Mouse (Mus musculus) liver, embryonic 12.5 days (tissue): ENCODE measurements around the gene Cd44. TPM values are rescaled to one million over a fixed set of nuclear protein-coding genes. Genes with fewer than 3 reads are reported as not detected.
A peak's percentile ranks its signal among the peaks of the same experiment; 100 is the strongest.

Source experiments
- ATAC-seq: fragments of 200-750 bp; cut with Nextera tagmentation; 2 replicates; pipeline ENCODE4 v1.8.0; 2017; ENCODE audit warnings: moderate number of reproducible peaks, mild to moderate bottlenecking, moderate library complexity
- H3K27ac ChIP-seq: fragments of 300-500 bp; sonication (generic); 2 replicates; pipeline ENCODE4 v1.5.1; 2016; ENCODE audit warnings: mild to moderate bottlenecking
- H3K27me3 ChIP-seq: fragments of 300-500 bp; sonication (generic); replicated peaks from 2 replicates; pipeline ENCODE4 v1.6.1; 2016; ENCODE audit warnings: mild to moderate bottlenecking, moderate library complexity
- H3K36me3 ChIP-seq: fragments of 300-500 bp; sonication (generic); 2 replicates; pipeline ENCODE4 v1.6.1; 2016; ENCODE audit warnings: mild to moderate bottlenecking, moderate library complexity
- H3K4me1 ChIP-seq: fragments of 300-500 bp; sonication (generic); 2 replicates; pipeline ENCODE4 v1.6.1; 2016
- H3K4me2 ChIP-seq: fragments of 300-500 bp; sonication (generic); 2 replicates; pipeline ENCODE4 v1.6.1; 2016; ENCODE audit warnings: mild to moderate bottlenecking, moderate library complexity
- H3K4me3 ChIP-seq: fragments of 300-500 bp; sonication (generic); 2 replicates; pipeline ENCODE4 v1.5.1; 2016; ENCODE audit warnings: mild to moderate bottlenecking, moderate library complexity
- H3K9ac ChIP-seq: fragments of 300-500 bp; sonication (generic); 2 replicates; pipeline ENCODE4 v1.6.1; 2016; ENCODE audit warnings: mild to moderate bottlenecking, moderate library complexity
- H3K9me3 ChIP-seq: fragments of 300-500 bp; sonication (generic); replicated peaks from 2 replicates; pipeline ENCODE4 v1.6.1; 2016; ENCODE audit warnings: mild to moderate bottlenecking, moderate library complexity
- WGBS: fragments of 180-500 bp; shearing (Covaris S2); methylation state at CpG from one replicate; pipeline ENCODE4 v1.1.7; 2016; ENCODE audit not compliant: insufficient replicate concordance; 5-methylcytosine and 5-hydroxymethylcytosine counted together
- polyA plus RNA-seq: library from polyadenylated mRNA; unstranded; fragments of >200 nt; fragmentation: Nextera tagmentation; extraction: Ambion mirVana; gene quantifications from 2 replicates; pipeline ENCODE4 v1.2.1, GENCODE M21; 2016

The Cd44 gene
- polyA plus RNA-seq, 1 experiment from 2014 or later: 17.8 TPM

DNA sequence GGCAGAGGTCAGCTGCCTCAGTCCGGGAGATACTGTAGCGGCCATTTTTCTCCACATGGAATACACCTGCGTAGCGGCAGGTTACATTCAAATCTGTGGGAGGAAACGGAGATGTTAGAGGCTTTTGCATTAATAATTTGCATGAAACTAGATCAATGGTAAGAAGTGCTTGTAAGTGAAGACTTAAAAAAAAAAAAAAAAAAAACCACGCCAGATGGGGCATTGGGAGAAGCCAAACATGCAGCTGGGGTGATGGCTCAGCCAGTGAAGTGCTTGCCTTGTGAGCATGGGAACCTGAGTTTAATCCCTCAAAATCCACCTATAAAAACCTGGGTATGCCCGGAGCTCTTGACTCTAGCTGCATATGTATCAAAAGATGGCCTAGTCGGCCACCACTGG lies 36.1 kb downstream of the Cd44 start:
- ATAC-seq: no peak
- no peak overlapping the region for H3K27ac ChIP-seq
- no peaks in the 10 kb centered on the region for H3K9me3 ChIP-seq
- 86% methylated on average over 8 of the region's 8 CpGs for WGBS
- no peak overlapping the region for H3K4me2 ChIP-seq
- peaks cover 49% of the 10 kb centered on the region for H3K4me1 ChIP-seq
- H3K4me3 ChIP-seq: no peak overlapping the region
- H3K27me3 ChIP-seq: no peaks in the 10 kb centered on the region
- peaks cover 25% of the 10 kb centered on the region for H3K36me3 ChIP-seq
- H3K9ac ChIP-seq: no peak overlapping the region

- Histone ChIP-seq H3K27me3 (no peaks in the 10 kb centered on the region), H3K4me1 (peaks cover 44% of the 10 kb centered on the region), H3K27ac (no peak overlapping the region), H3K9ac (no peak overlapping the region), H3K4me3 (no peak overlapping the region), H3K9me3 (no peaks in the 10 kb centered on the region), H3K4me2 (no peak overlapping the region), H3K36me3 (peaks cover 30% of the 10 kb centered on the region)
- WGBS: 59% methylated on average over 6 of the region's 6 CpGs
- no peak; the same call in 1 of the 2 replicates for ATAC-seq
Measured at GRCm38 (mm10) chr2:102864695-102865353, 36.6 kb downstream of the Cd44 start.

DNA sequence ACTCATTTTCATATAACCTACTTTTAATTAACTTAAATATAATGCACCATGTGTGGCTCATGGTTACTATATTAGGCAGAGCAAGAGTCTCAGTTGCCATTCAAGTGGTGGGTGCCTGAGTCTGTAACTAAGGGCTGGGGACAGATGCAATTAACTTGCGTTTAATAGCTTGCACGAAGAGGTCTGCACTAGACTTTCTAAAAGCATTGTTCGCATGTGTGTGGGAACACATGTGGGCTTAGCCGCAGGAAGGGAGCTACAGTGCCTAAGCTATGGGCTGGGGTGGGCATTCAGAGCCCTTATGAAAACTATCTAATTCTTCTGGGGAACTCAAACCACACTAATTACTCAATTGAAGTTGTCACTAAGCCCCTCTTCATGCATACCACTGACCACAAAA lies 37.4 kb downstream of the Cd44 start:
- no peak for ATAC-seq
- Histone ChIP-seq H3K9me3 (no peaks in the 10 kb centered on the region), H3K4me1 (peaks cover 37% of the 10 kb centered on the region), H3K9ac (no peak overlapping the region), H3K36me3 (peaks cover 34% of the 10 kb centered on the region), H3K27me3 (no peaks in the 10 kb centered on the region), H3K27ac (no peak overlapping the region), H3K4me2 (no peak overlapping the region), H3K4me3 (no peak overlapping the region)
- 84% methylated on average over 4 of the region's 4 CpGs for WGBS

GRCm38 (mm10) chr2:102863583-102863982 lies 37.9 kb downstream of the Cd44 start:
- Histone ChIP-seq H3K4me2 (no peak overlapping the region), H3K27ac (no peak overlapping the region), H3K9me3 (no peaks in the 10 kb centered on the region), H3K9ac (no peak overlapping the region), H3K4me3 (no peak overlapping the region), H3K4me1 (peaks cover 32% of the 10 kb centered on the region), H3K36me3 (peaks cover 34% of the 10 kb centered on the region), H3K27me3 (no peaks in the 10 kb centered on the region)
- ATAC-seq: no peak
- WGBS: 83% methylated on average over 2 of the region's 2 CpGs

GRCm38 (mm10) chr2:102862706-102863105 lies 38.8 kb downstream of the Cd44 start:
- Histone ChIP-seq H3K9me3 (no peaks in the 10 kb centered on the region), H3K9ac (no peak overlapping the region), H3K4me2 (no peak overlapping the region), H3K36me3 (peaks cover 40% of the 10 kb centered on the region), H3K27ac (no peak overlapping the region), H3K27me3 (no peaks in the 10 kb centered on the region), H3K4me3 (no peak overlapping the region), H3K4me1 (peaks cover 27% of the 10 kb centered on the region)
- no peak for ATAC-seq
- WGBS: 70% methylated on average over 7 of the region's 7 CpGs

- H3K9ac ChIP-seq: no peak overlapping the region
- no peak for ATAC-seq
- no peaks in the 10 kb centered on the region for H3K4me1 ChIP-seq
- no peaks in the 10 kb centered on the region for H3K27me3 ChIP-seq
- H3K27ac ChIP-seq: no peak overlapping the region
- no peaks in the 10 kb centered on the region for H3K9me3 ChIP-seq
- WGBS: 81% methylated on average over 6 of the region's 6 CpGs
- no peak overlapping the region for H3K4me3 ChIP-seq
- H3K4me2 ChIP-seq: no peak overlapping the region
- peaks cover 49% of the 10 kb centered on the region for H3K36me3 ChIP-seq
Measured at GRCm38 (mm10) chr2:102858271-102858670, 43.2 kb downstream of the Cd44 start.

GRCm38 (mm10) chr2:102853297-102853696 lies 48.2 kb downstream of the Cd44 start:
- 79% methylated on average over 3 of the region's 3 CpGs for WGBS
- no peak for ATAC-seq
- no peak overlapping the region for H3K4me2 ChIP-seq
- no peaks in the 10 kb centered on the region for H3K27me3 ChIP-seq
- no peak overlapping the region for H3K27ac ChIP-seq
- H3K36me3 ChIP-seq: peaks cover 54% of the 10 kb centered on the region
- H3K4me3 ChIP-seq: no peak overlapping the region
- peaks cover 14% of the 10 kb centered on the region for H3K4me1 ChIP-seq
- no peak overlapping the region for H3K9ac ChIP-seq
- H3K9me3 ChIP-seq: no peaks in the 10 kb centered on the region

GRCm38 (mm10) chr2:102851936-102852477 lies 49.5 kb downstream of the Cd44 start:
- ATAC-seq: no peak
- whole genome bisulfite sequencing: 28% methylated on average over 4 of the region's 4 CpGs

DNA sequence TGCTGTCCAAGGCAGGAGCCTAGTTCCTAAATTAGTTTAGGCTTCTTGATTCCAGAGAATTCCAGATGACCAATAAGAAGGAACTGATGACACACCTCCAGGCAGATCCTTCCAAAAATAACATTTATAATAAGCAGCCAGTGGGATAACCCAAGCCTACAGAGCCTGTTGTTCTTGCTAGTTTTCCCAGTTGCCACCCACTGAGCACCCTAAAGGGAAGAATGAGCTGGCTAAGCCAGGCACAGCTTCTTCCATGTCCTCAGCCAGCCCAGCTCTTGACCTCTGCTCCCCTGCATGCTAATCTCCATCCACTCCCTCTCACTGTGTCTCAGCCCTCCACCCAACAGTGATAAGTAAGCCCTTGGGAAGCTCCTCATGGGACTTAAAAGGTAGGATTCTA lies 51.4 kb downstream of the Cd44 start:
- Histone ChIP-seq H3K27ac (no peak overlapping the region), H3K9ac (no peak overlapping the region), H3K9me3 (no peaks in the 10 kb centered on the region), H3K4me2 (no peak overlapping the region), H3K27me3 (no peaks in the 10 kb centered on the region), H3K4me1 (peaks cover 14% of the 10 kb centered on the region), H3K36me3 (peaks cover 39% of the 10 kb centered on the region), H3K4me3 (no peak overlapping the region)
- ATAC-seq: no peak

More at GRCm38 (mm10) chr2:102851936-102852477, 49.5 kb downstream of the Cd44 start:
- no peak overlapping the region for H3K4me3 ChIP-seq
- H3K9ac ChIP-seq: no peak overlapping the region
- H3K9me3 ChIP-seq: no peaks in the 10 kb centered on the region
- peaks cover 14% of the 10 kb centered on the region for H3K4me1 ChIP-seq
- peaks cover 45% of the 10 kb centered on the region for H3K36me3 ChIP-seq
- H3K27me3 ChIP-seq: no peaks in the 10 kb centered on the region
- H3K4me2 ChIP-seq: no peak overlapping the region
- H3K27ac ChIP-seq: no peak overlapping the region

DNA sequence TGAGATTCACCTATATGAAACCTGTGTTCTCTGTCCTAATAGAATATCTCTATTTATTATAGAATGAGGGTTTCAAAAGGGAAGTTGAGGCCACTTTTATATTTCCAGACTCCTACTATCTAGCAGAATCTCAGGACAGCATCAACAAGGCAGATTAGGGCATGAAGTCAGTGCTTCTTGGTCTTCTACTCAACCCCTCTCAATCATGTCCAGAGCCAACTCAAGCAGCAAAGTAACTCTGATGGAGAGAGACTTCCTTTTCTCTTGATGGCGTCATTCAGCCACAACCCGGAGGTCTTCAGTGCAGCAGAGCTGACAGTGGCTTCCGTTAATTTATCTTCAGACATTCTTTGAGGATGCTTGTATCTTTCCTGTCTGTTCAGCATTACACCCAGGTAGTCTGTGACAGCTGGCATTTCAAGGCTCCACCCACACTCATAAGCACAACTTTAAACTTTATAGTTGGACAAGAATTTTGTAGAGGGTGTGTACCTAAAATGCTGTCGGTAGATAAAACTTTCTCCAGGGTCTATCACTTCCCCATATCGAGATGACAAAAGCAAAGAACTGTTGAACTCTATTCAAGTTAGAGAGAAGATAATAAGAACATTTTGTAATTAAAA lies 52.5 kb downstream of the Cd44 start:
- Histone ChIP-seq H3K9me3 (no peaks in the 10 kb centered on the region), H3K27me3 (no peaks in the 10 kb centered on the region), H3K4me2 (no peak overlapping the region), H3K4me1 (peaks cover 14% of the 10 kb centered on the region), H3K36me3 (peaks cover 30% of the 10 kb centered on the region), H3K9ac (no peak overlapping the region), H3K27ac (no peak overlapping the region), H3K4me3 (no peak overlapping the region)
- 0 out of 2 replicates have a peak, but pooled peaks have one; percentile 42 for ATAC-seq
- 53% methylated on average over 5 of the region's 5 CpGs for WGBS

- Histone ChIP-seq H3K4me1 (no peaks in the 10 kb centered on the region), H3K27me3 (no peaks in the 10 kb centered on the region), H3K4me2 (no peak overlapping the region), H3K27ac (no peak overlapping the region), H3K9ac (no peak overlapping the region), H3K4me3 (no peak overlapping the region), H3K36me3 (peaks cover 4% of the 10 kb centered on the region; the same call in 1 of the 2 replicates), H3K9me3 (no peaks in the 10 kb centered on the region)
- ATAC-seq: no peak
Measured at GRCm38 (mm10) chr2:102841231-102841630, 60.2 kb downstream of the Cd44 start.

DNA sequence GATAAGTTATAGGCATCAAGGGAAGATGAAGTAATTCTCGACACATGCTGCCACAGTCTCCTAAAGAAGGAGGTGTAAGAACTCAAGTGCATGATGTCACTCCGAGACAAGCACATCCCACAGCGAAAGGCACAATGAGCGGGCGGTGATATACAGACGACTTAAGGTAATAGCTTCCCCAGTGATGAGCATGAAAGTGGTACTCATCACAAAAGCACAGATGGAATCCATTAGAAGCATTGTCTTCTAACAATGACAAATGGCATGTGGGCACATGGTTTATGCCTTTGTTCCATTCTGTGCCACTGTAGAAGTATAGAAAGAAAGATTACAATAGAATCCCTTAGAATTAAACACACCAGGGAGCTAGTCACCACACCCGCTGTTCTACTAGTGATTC lies 63.3 kb downstream of the Cd44 start:
- WGBS: 78% methylated on average over 7 of the region's 7 CpGs
- H3K36me3 ChIP-seq: peaks cover 4% of the 10 kb centered on the region; the same call in 1 of the 2 replicates
- no peak overlapping the region for H3K9ac ChIP-seq
- no peak overlapping the region for H3K4me2 ChIP-seq
- no peak overlapping the region for H3K4me3 ChIP-seq
- H3K27ac ChIP-seq: no peak overlapping the region
- no peaks in the 10 kb centered on the region for H3K9me3 ChIP-seq
- no peak for ATAC-seq
- H3K4me1 ChIP-seq: no peaks in the 10 kb centered on the region
- H3K27me3 ChIP-seq: no peaks in the 10 kb centered on the region
